Mouse (Mus musculus) frontal cortex, postnatal 10 days (tissue): Measurements from ENCODE around the gene Inpp5b.
"Not testable (repeated sequence)": the region's sequence is repeated elsewhere in the genome, so short reads cannot be mapped to it uniquely, and the experiment has no call there.

Source experiments
- DNase-seq, 2 experiments: peaks; one replicate each; pipeline ENCODE4 v3.0.0; 2022; ENCODE audit warnings: low spot score in 2 of 2, mixed read lengths in 1 of 2

Gene Inpp5b

DNA sequence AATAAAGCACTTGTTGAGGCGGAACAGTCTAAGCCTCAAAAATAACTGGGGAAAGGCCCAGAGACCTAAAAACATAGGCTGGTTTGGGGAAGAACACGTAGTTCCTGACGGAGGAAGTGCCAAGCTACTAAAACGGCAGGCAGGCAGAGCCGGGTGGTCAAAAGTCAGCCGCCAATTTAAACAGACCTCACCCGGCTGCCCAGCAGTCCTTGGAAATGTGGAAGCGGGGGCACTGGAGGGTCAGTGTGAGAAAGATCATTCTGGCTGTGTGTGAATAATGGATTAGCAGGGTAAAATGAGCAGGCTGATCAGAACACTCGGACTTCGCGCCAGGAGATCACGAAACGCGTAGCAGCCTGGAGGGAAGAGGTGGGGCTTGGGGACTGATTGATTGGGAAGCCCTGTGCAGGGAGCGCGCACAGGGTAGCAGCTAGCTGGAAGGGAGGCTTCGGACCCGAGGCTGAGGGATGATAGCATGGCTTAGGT, 31.6 kb upstream of the Inpp5b start:
- peak in 1 of 2 experiments; percentile 14 for DNase-seq

- no peak for DNase-seq
Measured at GRCm38 (mm10) chr4:124710776-124711291, 30.8 kb upstream of the Inpp5b start.

- DNase-seq = no peak
Measured at GRCm38 (mm10) chr4:124712618-124713017, 29.0 kb upstream of the Inpp5b start.

DNA sequence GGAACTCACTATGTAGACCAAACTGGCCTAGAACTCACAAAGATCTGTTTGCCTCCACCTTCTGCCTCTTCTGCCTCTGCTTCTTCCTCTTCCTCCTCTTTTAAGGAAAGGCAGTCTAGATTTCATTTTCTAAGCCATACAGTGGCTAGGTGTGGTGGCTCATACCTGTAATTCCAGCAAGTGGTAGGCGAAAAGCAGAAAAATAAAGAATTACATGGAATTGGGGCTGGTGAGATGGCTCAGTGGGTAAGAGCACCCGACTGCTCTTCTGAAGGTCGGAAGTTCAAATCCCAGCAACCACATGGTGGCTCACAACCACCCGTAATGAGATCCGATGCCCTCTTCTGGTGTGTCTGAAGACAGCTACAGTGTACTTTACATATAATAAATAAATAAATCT, 27.8 kb upstream of the Inpp5b start:
- not testable (repeated sequence) for DNase-seq

- peak; percentile 91 to 93 for DNase-seq
Measured at GRCm38 (mm10) chr4:124714545-124715481, 26.8 kb upstream of the Inpp5b start, which contains the start of gene Sf3a3. TSS of gene Sf3a3 (plus strand) at chr4:124714776.

DNA sequence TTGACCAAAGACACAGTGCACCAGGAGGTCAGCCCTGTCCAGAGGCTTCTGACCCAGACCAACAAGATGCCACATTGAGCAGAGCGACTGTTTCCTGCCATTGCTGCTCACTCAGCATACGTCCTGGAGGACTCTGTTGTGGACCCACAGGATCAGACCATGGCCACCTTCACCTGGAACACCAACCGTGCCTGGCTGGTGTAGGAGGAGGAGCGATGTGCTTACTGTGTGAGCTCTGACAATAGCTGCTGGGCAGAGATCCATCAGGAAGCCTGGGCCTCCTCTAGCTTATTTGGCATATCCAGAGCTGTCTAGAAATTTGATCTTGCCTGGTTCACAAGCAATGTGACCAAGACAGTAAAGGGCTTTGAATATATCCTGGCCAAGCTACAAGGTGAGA, 22.5 kb upstream of the Inpp5b start:
- no peak for DNase-seq

DNA sequence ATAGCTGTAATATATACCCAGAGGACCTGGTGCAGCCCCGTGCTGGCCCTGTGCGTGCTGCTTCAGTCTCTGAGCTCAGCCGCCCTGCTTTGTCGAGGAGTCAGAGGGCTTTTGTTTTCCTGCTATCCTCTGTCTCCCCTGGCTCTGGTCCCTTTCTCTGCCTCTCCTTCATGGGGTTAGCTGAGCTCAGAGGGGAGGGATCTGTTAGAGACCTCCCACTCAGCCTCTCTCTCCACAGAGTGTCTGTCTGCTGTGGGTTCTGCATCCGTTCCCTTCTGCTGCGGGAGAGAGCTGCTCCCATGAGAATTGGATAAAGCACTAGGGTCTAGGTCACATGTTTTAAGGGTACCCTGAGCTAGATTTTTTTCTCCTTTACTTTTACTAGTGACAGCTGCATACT, 15.5 kb upstream of the Inpp5b start:
- DNase-seq = no peak

DNA sequence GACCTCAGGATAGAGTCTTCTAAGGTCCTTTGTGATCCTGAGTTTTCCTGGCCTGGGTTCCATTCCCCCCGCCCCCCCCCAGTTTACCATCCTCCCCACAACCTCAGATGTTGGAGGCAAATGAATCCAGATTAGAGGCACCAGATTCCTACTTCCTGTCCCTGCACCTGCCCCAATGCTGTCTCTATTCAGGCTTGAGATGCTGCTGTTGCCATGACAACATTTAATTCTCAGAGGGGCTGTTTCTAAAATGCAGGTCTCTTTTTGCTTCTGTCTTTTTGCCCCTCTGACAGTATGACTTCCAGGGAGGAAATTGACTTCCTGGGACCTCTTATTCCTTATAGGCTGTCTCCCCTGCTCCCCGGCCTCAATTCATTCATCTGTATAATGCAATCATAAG, 4.7 kb upstream of the Inpp5b start:
- no peak for DNase-seq

DNA sequence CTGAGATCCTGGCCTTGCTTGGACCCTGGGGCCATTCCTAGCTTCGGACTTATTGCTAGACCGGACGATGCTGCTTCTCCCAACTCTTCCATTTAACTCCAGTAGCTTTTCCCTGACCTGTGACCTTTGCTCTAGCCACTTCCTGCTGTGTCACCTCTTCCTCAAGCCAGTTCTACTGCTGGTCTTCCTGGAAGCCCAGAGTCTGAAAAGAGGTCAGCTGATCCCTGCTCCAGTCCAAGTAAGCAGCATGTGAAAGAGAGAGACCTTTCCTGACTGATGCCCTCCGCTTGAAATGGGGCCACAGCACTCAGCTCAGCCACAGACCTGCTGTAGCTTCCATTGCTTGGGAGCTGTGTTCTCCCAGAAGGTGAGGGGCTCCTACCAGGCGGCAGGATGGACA, 4.2 kb upstream of the Inpp5b start:
- DNase-seq = no peak

DNA sequence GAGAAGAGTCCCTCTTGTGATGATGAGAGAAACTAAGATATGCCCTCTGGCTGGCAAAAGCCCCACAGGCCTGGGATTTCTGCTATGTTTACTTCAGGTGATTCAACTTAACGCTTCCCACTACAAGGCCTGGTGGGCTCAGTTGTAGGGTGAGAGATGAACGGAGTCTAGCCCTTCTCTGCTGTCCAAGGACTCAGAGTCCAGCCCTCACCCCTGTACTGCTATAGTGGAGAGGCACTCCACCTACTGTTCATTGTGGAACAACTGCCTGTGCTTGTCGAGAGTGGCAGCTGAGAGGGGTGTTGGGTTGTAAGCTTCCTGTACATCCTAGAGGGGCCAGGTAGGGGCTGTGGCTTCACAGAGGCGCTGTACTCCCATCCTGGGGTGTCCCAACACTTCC, 3.6 kb upstream of the Inpp5b start:
- DNase-seq = no peak

DNA sequence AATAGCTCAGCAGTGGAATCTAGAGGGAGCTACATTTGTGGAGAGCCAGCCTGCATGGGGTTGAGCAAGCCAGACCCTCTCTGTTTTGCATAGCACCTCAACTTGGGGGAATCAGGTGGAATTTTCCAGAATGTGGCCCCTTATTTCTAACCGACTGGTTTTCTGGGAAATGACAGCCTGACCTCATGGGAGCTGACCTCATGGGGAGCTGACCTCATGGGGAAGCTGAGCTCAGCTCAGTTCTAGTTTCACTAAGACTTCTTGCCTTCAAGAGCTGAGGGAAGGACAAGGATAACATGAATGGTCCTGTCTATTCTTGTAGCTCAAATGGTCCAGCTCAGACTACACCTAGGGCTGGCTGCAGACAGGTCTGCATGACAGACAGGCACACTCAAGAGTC, 2.9 kb upstream of the Inpp5b start:
- no peak for DNase-seq

DNA sequence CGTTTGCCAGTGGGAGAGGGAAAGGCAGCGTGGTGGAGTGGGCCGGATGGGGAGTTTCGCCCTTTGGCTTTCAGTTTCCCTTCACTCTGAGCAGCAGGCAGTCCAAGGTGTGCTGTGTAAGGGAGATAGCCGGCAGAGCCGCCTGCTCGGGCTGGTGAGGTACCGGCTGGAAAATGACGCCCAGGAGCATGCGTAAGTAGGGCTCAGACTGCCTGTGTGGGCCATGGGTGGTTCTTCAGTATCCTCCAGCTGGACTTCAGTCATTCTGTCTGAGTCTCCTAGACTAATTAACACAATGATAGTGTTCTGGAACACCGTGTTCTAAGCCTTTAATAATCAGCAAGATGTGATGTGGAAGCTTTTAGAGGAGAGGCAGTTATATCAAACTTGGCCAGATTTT, 1.2 kb downstream of the Inpp5b start:
- no peak for DNase-seq

GRCm38 (mm10) chr4:124746577-124746976, 4.9 kb downstream of the Inpp5b start:
- no peak for DNase-seq

- no peak for DNase-seq
Measured at GRCm38 (mm10) chr4:124747851-124748250, 6.2 kb downstream of the Inpp5b start.

DNA sequence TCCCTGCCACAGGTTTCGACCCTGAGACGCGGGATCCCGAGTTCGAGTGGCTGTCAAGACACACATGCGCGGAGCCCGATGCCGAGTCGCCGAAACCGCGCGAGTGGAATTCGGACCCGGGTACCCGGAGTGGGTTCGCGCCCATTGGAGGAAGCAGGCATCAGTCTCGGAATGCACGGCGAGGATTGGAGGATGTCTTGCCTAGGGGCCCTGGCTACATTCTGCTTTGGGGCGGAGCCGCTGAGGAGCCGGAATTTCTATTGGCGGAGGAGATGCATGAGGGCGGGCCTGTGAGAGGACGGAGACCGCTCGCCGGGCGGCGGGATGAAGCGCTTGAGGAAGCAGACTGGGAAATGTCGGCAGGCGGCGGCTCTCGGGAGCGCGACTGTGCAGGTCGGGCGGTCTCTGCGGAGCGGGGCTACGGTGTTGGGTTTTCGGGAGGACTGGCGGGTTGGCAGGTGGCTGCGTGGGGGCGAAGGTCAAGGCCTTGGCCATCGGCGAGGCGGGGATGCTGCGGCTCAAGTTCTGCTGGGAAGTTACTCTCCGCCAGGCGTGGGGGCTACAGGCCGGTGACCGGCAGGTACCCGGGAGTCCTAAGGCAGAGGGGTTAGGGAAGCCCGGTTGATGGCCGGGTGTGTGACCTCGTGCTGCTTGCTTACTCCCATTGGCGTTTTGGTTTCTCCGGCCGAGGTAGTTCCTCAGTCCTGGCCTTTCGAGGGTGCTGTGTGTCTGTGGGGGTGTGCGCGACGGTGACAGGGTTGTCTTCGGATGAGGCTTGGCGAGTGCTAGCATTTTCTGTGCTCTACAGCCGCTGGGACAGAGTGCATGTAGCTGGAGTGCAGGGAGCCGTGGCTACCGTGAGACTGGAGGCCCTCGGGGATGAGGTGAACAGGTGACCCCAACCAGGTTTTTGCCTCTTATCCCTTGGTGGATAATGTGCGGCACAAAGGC, 9.9 kb downstream of the Inpp5b start:
- DNase-seq = peak; percentile 96 to 98

DNA sequence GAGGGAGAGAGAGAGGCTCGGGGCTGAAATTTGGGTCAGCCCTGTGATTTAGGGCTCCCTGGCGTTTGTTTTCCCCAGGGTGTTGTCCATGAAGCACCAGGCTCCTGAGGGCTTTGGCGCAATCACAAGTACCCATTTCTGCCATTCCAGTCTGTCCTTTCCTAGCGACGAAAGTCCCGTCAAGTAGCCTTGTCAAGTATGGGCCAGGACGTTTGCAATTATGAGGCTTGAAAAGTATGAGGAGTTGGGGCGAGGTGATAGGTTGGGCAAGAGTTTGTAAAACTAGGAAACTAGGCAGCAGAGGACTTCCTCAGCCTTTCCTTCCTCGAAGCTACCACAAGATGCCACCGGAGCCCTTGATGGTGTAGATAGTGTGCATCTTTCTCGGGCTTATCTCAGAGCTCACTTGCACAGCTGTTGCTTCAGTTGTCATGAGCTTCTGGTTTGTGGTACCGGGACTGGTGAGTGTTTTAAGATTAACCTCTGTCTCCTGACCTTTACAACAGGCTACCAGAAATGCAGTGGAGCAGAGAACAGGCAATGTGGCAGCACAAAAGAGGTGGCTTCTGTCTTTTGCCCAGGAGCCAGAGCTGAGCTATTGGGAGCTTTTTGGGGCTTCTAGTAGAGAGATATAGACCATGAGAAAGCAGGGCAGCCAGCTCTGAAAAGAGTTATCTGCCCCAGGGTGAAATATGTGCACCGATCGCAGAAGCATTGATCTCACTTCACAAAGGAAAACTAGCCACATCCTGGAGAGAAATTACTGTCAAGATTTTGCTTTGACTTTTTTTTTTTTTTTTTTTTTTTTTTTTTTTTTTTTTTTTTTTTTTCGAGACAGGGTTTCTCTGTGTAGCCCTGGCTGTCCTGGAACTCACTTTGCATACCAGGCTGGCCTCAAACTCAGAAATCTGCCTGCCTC, 10.9 kb downstream of the Inpp5b start:
- no peak for DNase-seq

DNA sequence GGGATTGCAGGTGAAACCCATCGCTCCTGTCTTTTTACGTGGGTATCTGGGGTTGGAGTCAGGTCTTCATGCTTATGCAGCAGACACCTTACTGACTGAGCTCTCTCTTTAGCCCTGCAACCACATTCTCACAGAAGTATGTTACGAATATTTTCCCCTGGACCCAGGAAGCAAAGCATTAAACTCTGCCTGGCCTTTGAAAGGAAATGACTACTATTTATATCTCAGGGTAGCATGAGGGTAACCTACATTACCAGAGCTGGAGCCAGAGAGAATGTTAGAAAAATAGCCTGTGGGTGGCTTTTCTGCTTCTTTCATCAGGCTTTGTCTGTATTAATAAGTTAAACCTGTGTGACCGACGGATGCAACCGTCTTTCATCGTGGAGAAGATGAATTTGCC, 13.9 kb downstream of the Inpp5b start:
- no peak for DNase-seq

- DNase-seq = no peak
Measured at GRCm38 (mm10) chr4:124759305-124759811, 17.7 kb downstream of the Inpp5b start.

DNA sequence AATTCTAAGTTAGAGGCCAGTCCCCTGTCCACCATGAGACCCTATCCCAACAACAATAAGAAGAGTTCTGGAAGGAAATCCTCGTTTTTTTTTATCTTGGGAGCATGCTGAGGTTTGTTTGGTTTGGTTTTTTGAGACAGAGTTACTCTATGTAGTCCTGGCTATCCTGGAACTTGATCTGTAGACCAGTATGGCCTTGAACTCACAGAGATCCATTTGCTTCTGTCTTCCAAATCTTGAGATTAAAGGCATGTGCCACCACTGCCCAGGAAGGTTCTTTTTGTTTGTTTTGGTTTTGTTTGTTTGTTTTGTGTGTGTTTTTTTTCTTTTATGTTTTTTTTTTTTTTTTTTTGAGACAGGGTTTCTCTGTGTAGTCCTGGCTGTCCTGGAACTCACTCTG, 19.6 kb downstream of the Inpp5b start:
- no peak for DNase-seq

DNA sequence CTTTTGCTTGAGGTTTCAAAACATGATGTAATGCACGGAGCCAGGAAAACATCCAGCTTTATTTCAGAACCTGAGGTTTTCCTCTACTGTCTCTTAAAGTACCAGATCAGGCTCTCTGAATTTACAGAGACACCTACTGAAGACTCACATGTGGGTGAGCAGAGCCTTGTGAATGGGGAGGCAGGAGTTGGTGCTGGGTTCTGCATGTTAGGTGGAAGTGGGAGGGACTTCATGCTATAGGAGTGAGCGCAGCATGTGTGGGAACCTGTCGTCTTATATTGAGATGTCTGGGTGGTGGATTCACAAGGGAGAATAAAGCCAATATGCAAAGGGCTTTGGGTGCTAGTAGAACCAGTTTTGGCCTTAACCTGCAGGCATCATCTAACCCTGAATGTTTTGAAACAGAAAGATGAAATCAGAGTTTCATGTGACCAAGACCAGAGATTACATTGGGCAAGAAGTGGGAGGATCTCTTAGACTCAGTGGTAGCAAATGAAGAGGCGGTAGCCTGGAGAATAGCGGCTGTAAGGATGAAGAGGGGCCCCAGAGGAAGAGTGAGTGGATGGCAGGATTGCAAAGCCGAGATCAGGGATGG, 21.3 kb downstream of the Inpp5b start:
- no peak for DNase-seq
